Mouse (Mus musculus): ENCODE data around the gene Yod1. TPM values are rescaled to one million over a fixed set of nuclear protein-coding genes. Genes with fewer than 3 reads are reported as not detected.

Gene Yod1
- total RNA-seq, 4 experiments from 2014 or later = 3.1 to 4.5 (median 4.0) TPM

DNA sequence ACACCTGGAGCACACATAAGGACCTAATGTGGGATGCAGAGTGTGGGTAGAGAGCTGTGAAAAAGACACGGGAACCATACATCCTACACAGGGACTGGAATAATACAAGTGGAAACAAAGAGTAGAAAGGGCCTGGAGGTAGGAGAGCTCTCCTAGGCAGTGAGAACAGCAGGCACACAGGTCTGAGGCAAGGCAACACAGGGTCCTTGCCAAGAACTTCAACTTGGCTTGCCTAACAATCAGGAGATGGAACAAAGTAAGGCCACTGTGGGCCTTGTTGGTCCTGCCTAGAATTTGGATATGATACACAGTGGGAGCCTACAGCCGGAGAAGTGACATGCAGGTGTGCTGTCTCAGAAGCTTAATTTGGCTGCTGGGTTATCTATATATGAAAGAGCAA, 52.8 kb downstream of the Yod1 start:
- no peak for DNase-seq (ENCODE audit: low spot score)

DNA sequence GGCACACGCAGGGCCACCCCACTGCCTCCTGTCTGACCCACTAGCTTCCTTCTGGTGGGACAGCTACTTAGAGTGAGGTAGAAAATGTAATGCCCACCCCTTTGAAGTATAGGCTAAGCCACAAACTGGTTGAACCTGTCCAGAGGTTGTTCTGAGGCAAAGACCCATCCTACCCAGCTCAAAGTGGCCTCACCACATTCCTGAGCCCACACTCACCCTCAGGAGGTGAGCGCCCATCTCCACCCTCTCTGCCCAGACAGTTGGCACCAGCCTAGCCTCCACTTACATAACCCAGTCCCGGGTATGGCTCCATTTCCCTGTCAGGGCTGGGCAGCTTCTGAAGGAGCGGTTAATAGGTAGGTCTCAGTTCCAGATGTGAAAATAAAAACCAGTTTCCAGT, 53.4 kb downstream of the Yod1 start:
- no peak for DNase-seq (ENCODE audit: low spot score)

DNA sequence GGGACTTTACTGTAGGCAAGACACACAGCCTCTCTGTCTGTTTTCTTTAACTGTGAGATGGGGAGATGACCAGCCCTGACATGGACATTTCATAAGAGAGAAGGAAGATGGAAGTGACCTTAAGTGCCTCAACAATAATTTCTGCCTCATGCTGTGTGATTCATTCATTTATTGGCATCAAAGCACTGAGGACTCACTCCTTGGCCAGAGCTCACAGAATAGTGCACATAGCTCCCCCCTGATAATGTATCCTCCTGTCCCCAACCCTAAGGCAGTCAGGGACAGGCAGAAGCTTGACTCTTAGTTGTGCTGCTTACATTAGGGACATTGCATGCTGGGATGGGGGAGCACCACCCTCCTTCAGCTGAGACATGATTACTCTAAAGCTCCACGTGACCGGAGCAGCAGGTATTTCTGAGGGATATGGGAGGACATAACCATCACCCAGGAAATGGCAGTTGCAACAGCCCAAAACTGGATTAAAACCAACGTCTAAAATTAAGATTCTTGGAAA, 53.9 kb downstream of the Yod1 start:
- DNase-seq (ENCODE audit: low spot score) = no peak

Other genes with a start within 250 kb of the Yod1 start
- gene Zp3r, start 87.7 kb upstream of the Yod1 start, total RNA-seq (2022) = not detected
- not detected for gene C4bp, start 55.7 kb upstream of the Yod1 start, total RNA-seq (2022)
- gene Gm29427, start 1.5 kb upstream of the Yod1 start, total RNA-seq (2022) = not detected
- 100 to 1,000 TPM in 1 of 4 experiments, 10 to 100 TPM in 3; 79.2 to 109 (median 83.8) TPM for gene Pfkfb2, start 11.9 kb downstream of the Yod1 start, total RNA-seq (2022)
- gene AA986860, start 14.6 kb downstream of the Yod1 start, total RNA-seq (2022) = under 1 TPM; 0.30 to 0.69 (median 0.36) TPM
- under 1 TPM; 0.14 to 0.38 (median 0.22) TPM for gene Fcamr, start 83.6 kb downstream of the Yod1 start, total RNA-seq (2022)
- under 1 TPM in 1 of 4 experiments, not detected in 3; 0.23 TPM for gene Pigr, start 109.4 kb downstream of the Yod1 start, total RNA-seq (2022)
- gene Fcmr, start 148.3 kb downstream of the Yod1 start, total RNA-seq (2022) = 1 to 10 TPM in 1 of 4 experiments, under 1 TPM in 3; 0.47 to 1.1 (median 0.62) TPM
- gene Il24, start 170.1 kb downstream of the Yod1 start, total RNA-seq (2022) = not detected
- gene Il20, start 194.1 kb downstream of the Yod1 start, total RNA-seq (2022) = not detected
- gene Il19, start 222.8 kb downstream of the Yod1 start, total RNA-seq (2022) = not detected